25 mouse cellular contexts compared by ENCODE assay signal in genomic region chr10:111815160-111815559, GRCm38 (mm10).
"Had no signal": no experiment of that assay in that cellular context is flagged by ENCODE, and none has a peak within 500 bp of the region (broad histone marks: within the 10 kb centered on the region; RNA-seq: fewer than 3 reads in every experiment).

No protein-coding gene starts in this region.

- H3K27ac ChIP-seq: heart, adult 2 months; heart, embryonic 13.5 days; heart, embryonic 15.5 days; hindbrain, embryonic 13.5 days; hindbrain, embryonic 15.5 days; hindbrain, postnatal 0 days; kidney, embryonic 15.5 days; kidney, postnatal 0 days; liver, embryonic 13.5 days; liver, embryonic 15.5 days had no signal

- ATAC-seq: hindbrain, postnatal 0 days; intestine, embryonic 16.5 days had no signal

- H3K27me3 ChIP-seq: heart, embryonic 13.5 days; heart, embryonic 15.5 days; hindbrain, embryonic 13.5 days; hindbrain, embryonic 15.5 days; kidney, embryonic 15.5 days; liver, embryonic 13.5 days; liver, embryonic 15.5 days had no signal

- H3K36me3 ChIP-seq: heart, embryonic 13.5 days; heart, embryonic 15.5 days; hindbrain, embryonic 13.5 days; hindbrain, embryonic 15.5 days; kidney, embryonic 15.5 days; liver, embryonic 13.5 days; liver, embryonic 15.5 days had no signal

- H3K9me3 ChIP-seq: heart, embryonic 13.5 days; heart, embryonic 15.5 days; hindbrain, embryonic 13.5 days; hindbrain, embryonic 15.5 days; kidney, embryonic 15.5 days; liver, embryonic 13.5 days; liver, embryonic 15.5 days had no signal

- H3K4me3 ChIP-seq: heart, adult 2 months; heart, embryonic 13.5 days; heart, embryonic 15.5 days; hindbrain, embryonic 13.5 days; hindbrain, embryonic 15.5 days; kidney, embryonic 15.5 days; liver, embryonic 13.5 days; liver, embryonic 15.5 days had no signal

- DNase-seq: gastrocnemius, postnatal 14 days; gastrocnemius, postnatal 36 days; heart, adult 2 months; heart, postnatal 14 days; heart, postnatal 36 days; kidney, adult 11 months; kidney, adult 2 months; kidney, adult 9 months; kidney, postnatal 14 days; kidney, postnatal 36 days; layer of hippocampus, adult 9-11 months; layer of hippocampus, postnatal 36 days; liver; liver, embryonic 13.5 days had no signal

- H3K4me1 ChIP-seq: heart, embryonic 13.5 days; heart, embryonic 15.5 days; hindbrain, embryonic 13.5 days; hindbrain, embryonic 15.5 days; liver, embryonic 13.5 days; liver, embryonic 15.5 days had no signal

- H3K9ac ChIP-seq: heart, embryonic 13.5 days; heart, embryonic 15.5 days; hindbrain, embryonic 13.5 days; hindbrain, embryonic 15.5 days; kidney, embryonic 15.5 days; liver, embryonic 13.5 days; liver, embryonic 15.5 days had no signal

- H3K4me2 ChIP-seq: heart, embryonic 11.5 days; heart, embryonic 13.5 days; heart, embryonic 15.5 days; hindbrain, embryonic 13.5 days; hindbrain, embryonic 15.5 days; kidney, embryonic 15.5 days; liver, embryonic 11.5 days; liver, embryonic 13.5 days; liver, embryonic 15.5 days had no signal
